Mouse (Mus musculus): ENCODE results near the gene Lrrc74b. TPM values are rescaled to one million over a fixed set of nuclear protein-coding genes. Genes with fewer than 3 reads are reported as not detected.
"Not testable (repeated sequence)": the region's sequence is repeated elsewhere in the genome, so short reads cannot be mapped to it uniquely, and the experiment has no call there.

The Lrrc74b gene
- total and polyA plus RNA-seq, 3 experiments, result 0.61 TPM; not detected in 2

DNA sequence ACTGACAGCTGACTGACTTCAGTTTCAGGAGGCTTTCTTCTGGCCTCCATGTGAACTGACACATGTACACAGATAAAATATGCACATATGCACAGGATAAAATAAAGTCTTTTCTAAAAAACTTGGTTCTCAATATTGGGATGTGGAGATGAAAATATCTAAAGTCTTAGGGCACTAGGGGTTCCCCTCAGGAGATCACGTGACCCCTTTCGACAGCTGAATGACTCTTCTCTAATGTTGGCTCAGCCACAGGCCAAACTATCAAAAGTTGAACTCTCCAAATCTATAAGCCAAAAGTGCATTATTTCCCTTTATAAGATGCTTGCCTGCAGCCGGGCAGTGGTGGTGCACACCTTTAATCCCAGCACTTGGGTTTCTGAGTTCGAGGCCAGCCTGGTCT, 4.9 kb downstream of the Lrrc74b start:
- intact Hi-C loops (cut with DNase I), result loop anchor here (5.0 kb wide), 1 partner anchor 256 kb away; no protein-coding TSS in a partner anchor
- 86% methylated on average over 4 of the region's 4 CpGs for WGBS

GRCm38 (mm10) chr16:17554702-17555101, 6.3 kb downstream of the Lrrc74b start:
- H3K27ac ChIP-seq; DNase-seq; H3K36me3 ChIP-seq (ENCODE audit: control insufficient read depth, insufficient read depth, low read length); H3K4me3 ChIP-seq; H3K79me2 ChIP-seq (replicated peaks; ENCODE audit: control insufficient read depth, insufficient read depth, low read length); H3K27me3 ChIP-seq (ENCODE audit: control insufficient read depth, insufficient read depth, low read length); H3K4me1 ChIP-seq (ENCODE audit: control insufficient read depth, insufficient read depth, low read length); H3K9ac ChIP-seq (ENCODE audit: low read depth, low read length): not testable (repeated sequence)
- intact Hi-C loops (cut with DNase I), result loop anchor here (5.0 kb wide), 1 partner anchor 258 kb away; no protein-coding TSS in a partner anchor
- WGBS, result 46% methylated on average over 4 of the region's 4 CpGs

More for the DNA sequence above, 4.9 kb downstream of the Lrrc74b start:
- Histone ChIP-seq H3K79me2 (replicated peaks; ENCODE audit: control insufficient read depth, insufficient read depth, low read length) (no peaks in the 10 kb centered on the region), H3K4me1 (ENCODE audit: control insufficient read depth, insufficient read depth, low read length) (no peaks in the 10 kb centered on the region), H3K27me3 (ENCODE audit: control insufficient read depth, insufficient read depth, low read length) (no peaks in the 10 kb centered on the region), H3K4me3 (no peak overlapping the region), H3K27ac (no peak overlapping the region), H3K36me3 (ENCODE audit: control insufficient read depth, insufficient read depth, low read length) (no peaks in the 10 kb centered on the region), H3K9ac (ENCODE audit: low read depth, low read length) (no peak overlapping the region)
- DNase-seq, result no peak
- TF ChIP-seq POLR2A (IDR thresholded peaks at IDR 0.05; ENCODE audit: insufficient read depth, low read depth, low read length), result no peak
- TF ChIP-seq CTCF (IDR thresholded peaks at IDR 0.05), result no peak
- no peak for TF ChIP-seq EP300 (IDR thresholded peaks at IDR 0.05; ENCODE audit: insufficient read depth, low read depth, low read length)

DNA sequence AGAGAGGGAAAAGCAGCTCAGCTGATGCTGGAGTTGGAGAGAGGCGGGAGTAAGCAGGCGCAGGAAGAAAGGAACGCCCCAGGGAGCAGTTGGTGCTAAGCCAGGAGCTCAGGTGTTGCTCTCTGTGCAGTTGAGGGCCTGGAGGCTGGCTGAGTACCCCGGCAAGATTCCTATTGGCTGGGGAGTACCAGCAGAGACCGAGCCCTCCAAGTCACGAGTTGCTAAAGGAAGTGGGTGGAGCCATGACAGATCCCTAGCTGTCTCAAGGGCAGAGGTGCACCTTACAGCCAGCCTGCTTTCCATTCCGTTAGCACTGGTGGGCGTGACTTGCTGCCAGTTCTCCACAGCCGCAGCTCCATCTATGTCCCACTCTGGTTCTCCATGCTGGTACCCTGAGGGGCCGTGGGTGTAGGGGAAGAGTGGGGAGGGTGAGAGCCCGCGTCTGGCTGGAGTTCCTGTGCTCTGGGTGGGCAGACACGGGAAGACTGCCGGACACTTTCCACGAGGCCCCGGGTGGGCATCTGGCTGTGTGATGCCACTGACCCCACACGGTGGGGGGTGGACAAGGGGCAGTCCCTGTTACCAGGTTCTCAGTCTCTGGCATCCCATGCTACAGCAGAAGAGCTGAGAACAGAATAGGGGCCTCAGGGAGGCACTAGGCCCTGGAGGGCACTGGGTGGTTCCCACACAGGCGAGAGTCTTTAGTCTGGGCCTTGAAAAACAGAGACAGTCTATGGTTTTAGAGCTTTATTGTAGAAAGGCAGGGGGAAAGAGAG, 6.9 kb downstream of the Lrrc74b start:
- Histone ChIP-seq H3K9ac (ENCODE audit: low read depth, low read length) (no peak overlapping the region), H3K4me3 (no peak overlapping the region), H3K36me3 (ENCODE audit: control insufficient read depth, insufficient read depth, low read length) (no peaks in the 10 kb centered on the region), H3K4me1 (ENCODE audit: control insufficient read depth, insufficient read depth, low read length) (no peaks in the 10 kb centered on the region), H3K27ac (no peak overlapping the region), H3K27me3 (ENCODE audit: control insufficient read depth, insufficient read depth, low read length) (no peaks in the 10 kb centered on the region), H3K79me2 (replicated peaks; ENCODE audit: control insufficient read depth, insufficient read depth, low read length) (no peaks in the 10 kb centered on the region)
- TF ChIP-seq EP300 (IDR thresholded peaks at IDR 0.05; ENCODE audit: insufficient read depth, low read depth, low read length) (no peak), CTCF (IDR thresholded peaks at IDR 0.05) (no peak), POLR2A (IDR thresholded peaks at IDR 0.05; ENCODE audit: insufficient read depth, low read depth, low read length) (no peak)
- intact Hi-C loops (cut with DNase I), result no loop called here
- WGBS, result 13% methylated on average over 18 of the region's 18 CpGs
- DNase-seq, result peak in 1 of 2 experiments; percentile 45

DNA sequence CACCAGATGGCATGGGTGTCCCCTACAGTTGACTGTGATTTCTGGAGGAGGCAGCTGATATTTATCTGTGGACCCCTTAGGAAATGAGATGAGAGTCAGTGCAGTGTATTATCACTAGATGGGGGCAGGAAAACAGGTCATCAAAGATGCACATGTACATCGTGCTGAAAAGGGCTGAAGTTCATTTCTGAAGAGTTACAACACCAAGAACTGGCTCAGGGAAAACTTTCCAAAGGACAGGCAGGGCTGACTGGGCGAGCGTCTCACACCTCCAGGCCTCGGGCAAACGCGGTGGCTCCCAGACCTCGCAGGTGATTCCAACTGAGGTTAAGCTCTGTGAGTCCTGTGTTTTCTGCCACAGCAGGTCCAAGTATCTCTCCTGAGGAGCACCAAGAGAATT, 8.2 kb downstream of the Lrrc74b start:
- Histone ChIP-seq H3K4me3 (no peak overlapping the region), H3K27ac (no peak overlapping the region), H3K9ac (ENCODE audit: low read depth, low read length) (no peak overlapping the region), H3K4me1 (ENCODE audit: control insufficient read depth, insufficient read depth, low read length) (no peaks in the 10 kb centered on the region), H3K36me3 (ENCODE audit: control insufficient read depth, insufficient read depth, low read length) (no peaks in the 10 kb centered on the region), H3K27me3 (ENCODE audit: control insufficient read depth, insufficient read depth, low read length) (no peaks in the 10 kb centered on the region), H3K79me2 (replicated peaks; ENCODE audit: control insufficient read depth, insufficient read depth, low read length) (no peaks in the 10 kb centered on the region)
- DNase-seq, result no peak
- TF ChIP-seq POLR2A (IDR thresholded peaks at IDR 0.05; ENCODE audit: insufficient read depth, low read depth, low read length) (no peak), EP300 (IDR thresholded peaks at IDR 0.05; ENCODE audit: insufficient read depth, low read depth, low read length) (no peak), CTCF (IDR thresholded peaks at IDR 0.05) (no peak)
- intact Hi-C loops (cut with DNase I), result no loop called here
- 62% methylated on average over 7 of the region's 7 CpGs for WGBS

GRCm38 (mm10) chr16:17542632-17543031, 18.4 kb downstream of the Lrrc74b start:
- Histone ChIP-seq H3K9ac (ENCODE audit: low read depth, low read length) (no peak overlapping the region), H3K27ac (no peak overlapping the region), H3K4me1 (ENCODE audit: control insufficient read depth, insufficient read depth, low read length) (no peaks in the 10 kb centered on the region), H3K27me3 (ENCODE audit: control insufficient read depth, insufficient read depth, low read length) (0 out of 2 replicates have a peak, but pooled peaks cover 1% of the 10 kb centered on the region), H3K36me3 (ENCODE audit: control insufficient read depth, insufficient read depth, low read length) (no peaks in the 10 kb centered on the region), H3K79me2 (replicated peaks; ENCODE audit: control insufficient read depth, insufficient read depth, low read length) (no peaks in the 10 kb centered on the region), H3K4me3 (no peak overlapping the region)
- intact Hi-C loops (cut with DNase I), result no loop called here
- TF ChIP-seq POLR2A (IDR thresholded peaks at IDR 0.05; ENCODE audit: insufficient read depth, low read depth, low read length) (no peak), CTCF (IDR thresholded peaks at IDR 0.05) (no peak), EP300 (IDR thresholded peaks at IDR 0.05; ENCODE audit: insufficient read depth, low read depth, low read length) (no peak)
- DNase-seq, result no peak
- WGBS, result 53% methylated on average over 2 of the region's 2 CpGs

DNA sequence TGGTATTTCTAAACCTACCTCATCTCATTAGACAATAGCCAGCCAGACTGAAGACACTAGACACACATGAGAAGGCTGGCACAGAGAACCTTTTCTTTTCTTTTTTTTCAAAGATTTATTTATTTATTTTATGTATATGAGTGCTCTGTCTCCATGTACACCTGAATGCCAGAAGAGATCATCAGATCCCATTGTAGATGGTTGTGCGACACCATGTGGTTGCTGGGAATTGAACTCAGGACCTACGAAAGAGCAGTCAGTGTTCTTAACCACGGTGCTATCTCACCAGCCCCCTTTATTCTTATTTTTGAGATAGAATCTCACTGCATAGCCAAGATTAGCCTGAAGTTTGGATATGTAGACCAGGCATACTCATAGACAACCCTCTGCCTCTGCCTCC, 24.5 kb downstream of the Lrrc74b start:
- H3K9ac ChIP-seq (ENCODE audit: low read depth, low read length), result no peak overlapping the region
- intact Hi-C loops (cut with DNase I), result no loop called here
- 0 out of 2 replicates have a peak, but pooled peaks cover 1% of the 10 kb centered on the region for H3K27me3 ChIP-seq (ENCODE audit: control insufficient read depth, insufficient read depth, low read length)
- DNase-seq, result no peak
- no peaks in the 10 kb centered on the region for H3K79me2 ChIP-seq (replicated peaks; ENCODE audit: control insufficient read depth, insufficient read depth, low read length)
- H3K4me3 ChIP-seq, result no peak overlapping the region
- WGBS, result 83% methylated on average over 3 of the region's 3 CpGs
- H3K36me3 ChIP-seq (ENCODE audit: control insufficient read depth, insufficient read depth, low read length), result no peaks in the 10 kb centered on the region
- H3K27ac ChIP-seq, result no peak overlapping the region
- no peak for TF ChIP-seq POLR2A (IDR thresholded peaks at IDR 0.05; ENCODE audit: insufficient read depth, low read depth, low read length)
- TF ChIP-seq EP300 (IDR thresholded peaks at IDR 0.05; ENCODE audit: insufficient read depth, low read depth, low read length), result no peak
- TF ChIP-seq CTCF (IDR thresholded peaks at IDR 0.05), result peak; percentile 40
- H3K4me1 ChIP-seq (ENCODE audit: control insufficient read depth, insufficient read depth, low read length), result no peaks in the 10 kb centered on the region

Measured in heart, adult 2 months (tissue).